Mouse (Mus musculus) spleen, embryonic (tissue): ENCODE results near the gene Rnasel.
"Not testable (repeated sequence)": the region's sequence is repeated elsewhere in the genome, so short reads cannot be mapped to it uniquely, and the experiment has no call there.

ENCODE experiments used
- CTCF ChIA-PET: fragments of 350-600 bp; sonication (Branson Sonifier 250); formaldehyde crosslinking; loops from one replicate; lab custom pipeline; 2022; lab: Charles Lee

Rnasel gene

DNA sequence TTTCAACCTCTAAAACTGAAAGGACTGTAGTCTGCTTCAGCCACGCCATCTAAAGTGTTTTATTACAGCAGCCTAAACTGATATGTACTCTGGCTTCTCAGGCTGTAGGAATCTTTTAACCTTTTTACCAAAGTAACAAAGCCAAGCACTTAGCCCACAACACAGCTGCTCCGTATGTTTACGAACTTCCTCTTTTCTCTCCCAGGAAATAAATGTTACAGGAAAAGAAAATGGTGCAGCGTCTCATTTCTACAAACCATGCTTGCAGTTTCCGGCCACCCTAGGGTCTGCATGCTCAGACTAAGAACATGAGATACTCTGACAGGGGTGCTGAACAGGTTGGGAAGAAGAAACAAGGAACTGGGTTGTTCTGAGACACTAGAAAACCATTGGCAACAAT, 19.2 kb downstream of the Rnasel start:
- CTCF ChIA-PET: no interaction called here

- CTCF ChIA-PET: not testable (repeated sequence)
Measured at GRCm38 (mm10) chr1:153769571-153769970, 20.3 kb downstream of the Rnasel start.

DNA sequence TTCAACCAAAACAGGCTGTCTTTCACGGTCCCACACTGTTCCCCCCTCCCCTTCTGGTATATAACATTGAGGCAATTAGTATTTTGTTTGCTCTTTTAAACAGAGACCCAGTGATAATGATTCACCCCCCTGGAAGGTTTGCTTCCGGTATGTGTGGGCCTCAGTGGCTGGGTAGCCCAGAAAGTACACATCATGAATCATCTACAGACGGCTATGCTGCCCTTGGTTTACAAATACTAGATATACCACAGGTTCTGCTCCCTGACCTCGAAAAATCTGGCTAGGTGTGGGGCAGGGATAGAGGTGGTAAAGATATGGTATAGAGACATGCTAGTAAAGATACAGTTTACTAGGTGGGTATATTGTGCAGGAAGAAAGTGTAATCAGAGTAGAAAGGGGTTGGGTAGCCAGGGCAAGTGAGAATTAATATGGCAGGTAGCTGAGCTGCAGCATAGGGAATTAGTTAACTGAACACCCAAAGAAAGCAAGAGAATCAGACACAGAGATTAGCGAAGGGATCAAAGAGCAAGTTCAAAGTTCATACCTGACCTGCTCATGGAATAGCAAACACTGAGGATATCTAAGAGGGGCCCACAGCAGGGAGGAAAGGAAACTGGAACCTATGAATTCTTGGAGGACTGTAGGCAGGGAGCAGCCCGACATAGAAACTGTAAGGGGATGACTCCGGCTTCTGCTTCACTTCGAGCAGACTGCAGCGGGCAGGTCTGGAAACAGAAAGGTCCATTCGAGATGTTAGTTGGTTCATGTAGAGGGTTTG, 21.0 kb downstream of the Rnasel start:
- CTCF ChIA-PET: no interaction called here

GRCm38 (mm10) chr1:153770776-153771167, 21.5 kb downstream of the Rnasel start:
- CTCF ChIA-PET: no interaction called here

GRCm38 (mm10) chr1:153775174-153775573, 25.9 kb downstream of the Rnasel start:
- CTCF ChIA-PET: no interaction called here

DNA sequence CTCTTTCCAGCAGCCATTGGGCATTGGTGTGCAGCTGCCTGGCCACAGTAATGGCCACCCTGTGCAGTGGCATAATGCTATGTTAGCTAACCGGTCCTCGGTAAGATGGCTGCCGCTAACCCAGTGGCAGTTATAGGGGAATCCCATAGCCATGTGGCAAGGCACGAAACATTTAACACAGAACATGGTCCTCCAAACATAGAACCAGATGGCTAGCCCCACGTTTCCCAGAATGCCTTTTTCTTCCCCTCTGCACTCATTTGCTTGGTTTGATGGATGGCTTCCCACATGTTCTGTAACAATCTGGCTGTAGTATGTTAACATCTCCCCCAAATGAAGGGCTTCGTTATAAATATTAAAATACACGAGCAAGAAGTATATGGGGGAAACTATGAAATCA, 27.0 kb downstream of the Rnasel start:
- CTCF ChIA-PET: no interaction called here

- CTCF ChIA-PET: no interaction called here
Measured at GRCm38 (mm10) chr1:153778205-153778604, 29.0 kb downstream of the Rnasel start.

DNA sequence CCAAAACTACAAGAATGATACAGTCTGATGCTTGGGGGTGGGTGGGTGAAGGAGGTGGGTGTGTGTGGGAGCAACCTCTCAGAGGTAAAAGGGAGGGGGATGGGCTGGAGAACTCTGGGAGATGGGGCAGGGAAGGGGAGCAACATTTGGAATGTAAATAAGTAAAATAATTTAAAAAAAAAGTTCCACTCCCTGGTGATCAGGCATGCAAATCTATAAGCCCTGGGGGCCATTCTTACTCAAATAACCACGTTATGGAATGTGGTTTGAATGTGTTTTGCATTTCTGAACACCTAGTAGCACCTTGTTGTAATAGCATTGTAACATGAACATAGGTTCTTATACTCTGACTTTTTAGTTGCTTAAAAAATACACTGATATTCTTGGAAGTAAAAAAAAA, 34.1 kb downstream of the Rnasel start:
- CTCF ChIA-PET: no interaction called here

DNA sequence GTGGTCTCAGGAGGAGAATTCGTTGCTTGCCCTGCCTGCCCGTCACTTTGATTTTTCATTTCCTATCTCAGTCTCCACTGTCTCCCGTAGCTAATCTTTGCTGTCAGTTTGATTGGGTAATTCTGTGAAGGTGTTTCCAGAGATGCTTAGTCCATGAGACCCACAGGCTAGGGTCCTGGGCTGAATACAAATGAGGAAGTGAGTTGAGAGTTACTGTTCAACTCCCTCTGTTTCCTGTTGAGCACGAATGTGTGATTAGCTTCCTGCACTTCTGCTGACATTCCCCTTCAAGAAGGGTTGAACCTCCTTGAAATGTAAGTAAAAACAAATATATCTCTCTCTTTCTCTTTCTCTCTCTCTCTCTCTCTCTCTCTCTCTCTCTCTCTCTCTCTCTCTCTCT, 36.4 kb downstream of the Rnasel start:
- CTCF ChIA-PET: no interaction called here

DNA sequence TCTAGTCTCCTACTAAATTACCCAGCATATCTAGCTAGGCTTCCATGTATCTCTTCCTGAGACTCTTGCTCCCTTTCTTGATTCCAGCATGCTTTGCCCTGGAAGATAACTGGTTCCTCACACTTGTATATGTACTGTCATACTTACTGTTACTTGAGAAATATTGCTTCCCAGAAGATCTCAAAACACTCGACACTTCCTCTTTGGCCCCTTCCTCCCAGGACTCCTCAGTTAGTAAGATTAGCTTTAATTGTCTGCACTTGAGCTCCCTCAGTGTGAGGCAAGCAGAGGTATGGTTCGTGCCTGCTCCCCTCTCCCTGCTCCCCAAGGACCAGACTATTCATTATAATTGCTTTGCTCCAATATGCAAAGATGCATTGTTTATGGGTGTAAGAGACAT, 41.5 kb downstream of the Rnasel start:
- CTCF ChIA-PET: no interaction called here

DNA sequence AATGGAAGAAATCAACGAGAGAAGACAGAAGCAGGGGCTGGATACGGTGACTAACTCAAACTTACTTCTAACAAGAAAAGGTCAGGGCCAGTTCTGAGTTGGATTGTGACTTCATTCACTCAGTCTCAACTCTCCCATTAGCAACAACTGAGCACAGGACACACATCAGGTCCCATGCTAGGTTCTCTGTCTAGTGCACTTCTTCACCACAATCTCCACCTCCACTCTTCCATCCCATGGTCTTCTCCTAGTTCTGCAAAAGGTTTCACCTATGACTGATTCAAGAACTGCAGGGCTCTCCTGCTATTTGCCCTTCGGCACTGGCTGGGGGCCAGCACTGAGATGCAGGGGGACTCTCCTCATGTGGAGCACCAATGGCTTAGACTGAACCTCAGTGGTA, 45.0 kb downstream of the Rnasel start:
- CTCF ChIA-PET: no interaction called here

DNA sequence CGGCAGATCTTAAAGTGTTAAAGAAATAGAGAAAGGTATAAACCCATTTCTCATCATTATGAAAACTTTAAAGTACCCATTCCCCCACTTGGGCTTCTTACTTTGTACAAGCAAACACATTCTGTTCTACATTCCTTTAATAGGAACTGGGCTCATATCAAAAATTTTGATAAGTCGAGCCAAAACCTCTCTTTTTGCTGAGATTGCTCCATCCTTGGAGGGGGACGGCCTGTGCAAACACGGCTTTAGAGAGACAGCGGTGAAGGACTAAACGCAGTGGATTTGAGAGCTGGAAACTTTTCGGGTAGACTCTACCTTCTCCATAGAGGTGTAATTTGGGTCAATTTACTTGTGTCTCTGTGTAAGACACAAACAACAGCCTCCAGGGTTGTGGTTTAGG, 53.5 kb downstream of the Rnasel start:
- CTCF ChIA-PET: interaction anchor here (0.6 kb wide), 1 partner anchor 44 kb away, joined by 15 read pairs; no protein-coding TSS in a partner anchor

- CTCF ChIA-PET: no interaction called here
Measured at GRCm38 (mm10) chr1:153803530-153803929, 54.3 kb downstream of the Rnasel start.

GRCm38 (mm10) chr1:153807390-153807993, 58.3 kb downstream of the Rnasel start:
- CTCF ChIA-PET: no interaction called here
